Mouse (Mus musculus) kidney, adult 18-20 months (tissue): Measurements from ENCODE around the gene Trp53.

Source experiments
- DNase-seq: peaks from one replicate; pipeline ENCODE4 v3.0.0; 2021

The Trp53 gene

GRCm38 (mm10) chr11:69563373-69563772, 16.8 kb upstream of the Trp53 start:
- DNase-seq = no peak

DNA sequence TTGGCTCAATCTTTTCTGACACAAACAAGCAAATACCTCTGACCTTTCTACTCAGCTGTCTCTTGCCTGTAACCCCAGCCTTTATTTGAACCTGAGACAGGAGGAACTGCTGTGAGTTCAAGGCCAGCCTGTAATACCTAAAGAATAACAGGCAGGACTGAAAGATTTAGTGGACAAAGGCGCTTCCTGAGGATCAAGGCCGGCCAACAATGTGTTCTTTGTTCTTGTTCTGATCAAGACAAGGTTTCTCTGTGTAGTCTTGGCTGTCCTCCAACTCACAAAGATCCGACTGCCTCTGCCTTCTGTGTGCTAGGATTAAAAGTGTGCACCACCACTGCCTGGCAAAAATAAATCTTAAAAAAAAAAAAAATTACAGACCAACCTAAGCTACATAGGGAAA, 15.8 kb upstream of the Trp53 start:
- no peak for DNase-seq

DNA sequence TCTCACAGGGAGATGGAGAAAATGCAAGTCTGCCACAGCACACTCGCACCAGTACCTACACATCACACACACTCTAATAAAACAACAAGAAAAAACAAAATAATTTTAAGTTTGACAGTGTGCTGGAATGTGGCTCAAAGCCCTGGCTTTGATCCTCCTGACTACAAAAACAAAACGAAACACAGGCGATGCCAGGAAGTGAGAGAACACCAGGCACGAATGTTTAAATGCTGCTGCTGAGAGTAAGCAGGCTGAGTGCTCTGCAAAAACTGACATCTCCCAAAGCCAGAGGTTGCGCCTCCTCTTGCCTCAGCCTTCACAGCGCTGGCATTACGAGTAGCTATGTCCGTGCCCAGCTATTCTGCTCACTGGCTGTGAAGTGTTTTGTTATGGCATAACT, 15.0 kb upstream of the Trp53 start:
- DNase-seq = no peak

GRCm38 (mm10) chr11:69575220-69575619, 4.9 kb upstream of the Trp53 start:
- DNase-seq = no peak

- DNase-seq = no peak
Observed at GRCm38 (mm10) chr11:69576307-69576706, 3.9 kb upstream of the Trp53 start.

DNA sequence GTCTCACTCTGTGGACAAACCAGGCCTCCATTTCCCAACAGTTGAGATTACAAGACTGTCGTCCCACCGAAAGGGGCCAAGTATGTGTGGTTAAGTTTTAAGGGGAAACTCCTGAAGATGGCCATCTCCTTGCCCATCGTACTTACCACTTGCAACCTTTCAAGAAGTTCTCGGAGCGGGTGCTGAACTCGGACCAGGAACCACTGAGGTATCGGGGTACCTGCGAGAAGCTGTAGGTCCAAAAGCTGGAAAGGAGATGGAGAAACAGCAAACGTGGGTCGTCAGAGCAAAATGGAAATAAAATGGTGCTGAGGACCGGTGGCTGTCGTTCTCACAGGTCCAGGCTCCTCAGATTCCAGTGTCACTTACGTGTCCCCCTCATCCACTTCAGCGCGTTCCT, 1.9 kb upstream of the Trp53 start:
- no peak for DNase-seq

DNA sequence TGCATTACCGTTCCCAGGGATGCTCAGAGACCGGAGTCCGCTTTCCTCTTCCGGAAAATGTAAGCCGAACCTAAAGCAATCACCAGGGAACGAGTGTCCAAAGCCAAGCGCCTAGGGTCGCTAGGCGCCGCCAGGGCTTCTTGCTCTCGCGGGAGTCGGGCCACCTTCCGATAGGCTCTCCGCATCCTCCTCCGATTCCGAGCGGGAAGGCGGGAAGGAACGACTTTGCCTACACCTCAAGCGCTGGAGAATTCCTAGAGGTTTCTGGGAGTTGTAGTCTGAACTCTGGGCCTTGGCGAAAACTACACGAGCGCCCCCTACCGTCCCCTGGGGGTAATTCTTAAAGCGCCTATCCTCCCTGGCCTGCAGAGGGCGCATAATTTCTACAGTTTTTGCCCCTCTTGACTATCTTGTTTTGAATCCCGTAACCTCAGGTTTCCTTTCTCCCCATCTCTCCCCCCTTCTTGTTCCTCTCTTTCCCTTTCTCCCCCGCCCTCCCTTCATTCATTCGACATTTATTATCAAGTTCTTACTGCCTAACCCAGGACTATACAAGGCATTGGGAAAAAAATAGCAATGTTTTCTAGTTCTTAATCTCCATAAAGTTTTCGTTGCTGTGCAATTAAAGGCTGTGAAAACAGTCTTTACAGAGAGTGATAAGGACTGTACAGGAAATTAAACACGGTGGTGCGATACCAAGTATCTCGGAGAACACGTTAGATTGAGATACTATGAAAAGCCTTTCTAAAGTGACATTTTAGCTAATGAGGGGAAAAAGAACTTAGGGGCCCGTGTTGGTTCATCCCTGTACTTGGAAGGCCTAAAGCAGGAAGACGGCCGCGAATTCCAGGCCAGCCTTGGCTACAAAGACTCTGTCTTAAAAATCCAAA, 786 bp upstream of the Trp53 start:
- peak; percentile 99 for DNase-seq

DNA sequence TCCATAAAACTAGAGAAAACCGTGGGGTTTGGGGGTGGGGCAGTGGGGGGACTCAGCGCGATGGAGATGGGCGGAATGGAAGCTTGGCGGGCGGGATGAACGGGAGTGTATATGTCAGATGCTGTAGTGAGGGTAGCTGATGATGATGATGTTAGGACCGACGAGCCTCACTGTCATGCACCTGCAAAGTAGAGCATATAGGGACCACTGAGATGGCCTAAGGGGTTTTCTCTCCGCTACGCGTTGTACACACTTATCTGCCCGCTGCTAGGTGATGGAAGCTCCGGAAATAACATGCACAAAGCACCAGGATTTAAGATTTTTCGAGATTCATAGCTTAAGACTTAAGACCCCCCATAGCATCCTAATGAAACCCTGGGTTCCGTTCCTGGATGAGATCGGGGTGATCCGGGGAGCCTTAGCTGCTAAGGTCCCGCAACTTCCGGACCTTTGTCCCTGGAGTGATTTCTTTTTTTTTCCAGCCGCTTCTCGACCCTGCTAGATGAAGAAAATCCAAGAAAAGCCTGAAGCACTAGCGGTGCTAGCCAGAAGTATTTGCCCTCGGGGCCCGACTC, 500 bp downstream of the Trp53 start:
- no peak for DNase-seq

DNA sequence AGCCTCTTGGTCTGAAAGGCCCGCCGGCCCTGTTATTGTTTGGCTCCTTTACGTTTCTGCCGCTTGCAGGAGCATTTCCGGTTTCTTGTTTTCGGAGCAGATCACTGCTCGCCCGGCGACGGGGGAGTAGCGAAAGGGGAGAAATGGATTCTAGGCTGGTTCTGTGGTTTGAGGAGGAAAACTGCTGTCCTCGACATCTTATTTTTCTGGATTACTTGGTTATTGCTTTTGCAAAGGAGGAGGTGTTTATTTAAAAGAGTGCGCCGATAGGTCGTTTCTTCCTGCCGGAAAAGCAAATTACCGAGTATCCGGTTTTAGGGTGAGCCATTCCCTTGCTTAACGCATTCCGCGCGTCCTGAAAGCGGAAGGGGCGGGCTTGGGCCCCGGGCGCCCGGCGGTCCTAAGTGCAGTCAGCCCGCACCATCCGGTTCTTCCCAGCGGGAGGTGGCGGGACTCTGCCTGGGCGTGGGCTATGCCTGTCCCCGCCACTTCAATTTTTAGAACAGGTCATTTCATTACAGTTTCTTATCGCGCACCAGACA, 1.1 kb downstream of the Trp53 start:
- DNase-seq = peak; percentile 92

- no peak for DNase-seq
Observed at GRCm38 (mm10) chr11:69581814-69582213, 1.7 kb downstream of the Trp53 start.

- DNase-seq = no peak
Observed at GRCm38 (mm10) chr11:69582230-69582805, 2.2 kb downstream of the Trp53 start.

- DNase-seq = no peak
Observed at GRCm38 (mm10) chr11:69584008-69584407, 3.8 kb downstream of the Trp53 start.

- DNase-seq = no peak
Observed at GRCm38 (mm10) chr11:69584937-69585336, 4.8 kb downstream of the Trp53 start.

- DNase-seq = no peak
Observed at GRCm38 (mm10) chr11:69585718-69586325, 5.7 kb downstream of the Trp53 start.

DNA sequence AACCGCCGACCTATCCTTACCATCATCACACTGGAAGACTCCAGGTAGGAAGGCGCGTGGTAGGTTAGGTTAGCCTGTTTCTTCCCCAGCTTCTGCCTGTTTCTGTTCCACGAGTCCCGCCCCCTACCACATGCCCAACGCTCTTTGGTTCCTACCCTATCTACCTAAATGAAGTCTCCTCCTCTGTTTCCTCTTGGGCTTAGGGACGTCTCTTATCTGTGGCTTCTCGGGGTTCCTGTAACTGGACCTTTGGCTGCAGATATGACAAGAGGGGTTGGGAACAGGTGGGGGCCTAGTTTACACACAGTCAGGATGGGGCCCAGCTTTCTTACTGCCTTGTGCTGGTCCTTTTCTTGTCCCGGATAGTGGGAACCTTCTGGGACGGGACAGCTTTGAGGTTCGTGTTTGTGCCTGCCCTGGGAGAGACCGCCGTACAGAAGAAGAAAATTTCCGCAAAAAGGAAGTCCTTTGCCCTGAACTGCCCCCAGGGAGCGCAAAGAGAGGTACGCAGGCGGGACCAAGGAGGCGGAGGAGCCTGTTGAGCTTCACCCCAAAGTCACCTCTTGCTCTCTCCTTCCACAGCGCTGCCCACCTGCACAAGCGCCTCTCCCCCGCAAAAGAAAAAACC, 9.2 kb downstream of the Trp53 start:
- no peak for DNase-seq

DNA sequence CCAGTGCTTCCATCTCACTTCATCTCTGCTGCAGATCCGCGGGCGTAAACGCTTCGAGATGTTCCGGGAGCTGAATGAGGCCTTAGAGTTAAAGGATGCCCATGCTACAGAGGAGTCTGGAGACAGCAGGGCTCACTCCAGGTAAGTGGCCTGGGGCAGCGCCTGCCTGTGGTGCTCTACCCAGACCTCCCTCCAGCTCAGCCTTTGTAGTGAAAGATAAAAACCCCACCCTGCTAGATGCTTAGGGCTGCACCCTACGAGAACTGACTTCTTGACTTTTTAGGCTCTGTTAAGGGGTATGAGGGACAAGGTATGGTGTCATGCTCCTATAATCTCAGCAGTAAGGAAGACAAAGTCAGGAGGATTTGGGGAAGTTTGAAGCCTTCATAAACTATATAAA, 10.5 kb downstream of the Trp53 start:
- DNase-seq = no peak

- DNase-seq = no peak
Observed at GRCm38 (mm10) chr11:69591424-69591823, 11.3 kb downstream of the Trp53 start.

GRCm38 (mm10) chr11:69591899-69592637, 11.9 kb downstream of the Trp53 start:
- DNase-seq = no peak

GRCm38 (mm10) chr11:69592799-69593198, 12.6 kb downstream of the Trp53 start:
- DNase-seq = no peak

GRCm38 (mm10) chr11:69594853-69595252, 14.7 kb downstream of the Trp53 start:
- DNase-seq = no peak

GRCm38 (mm10) chr11:69599436-69599835, 19.3 kb downstream of the Trp53 start:
- no peak for DNase-seq

DNA sequence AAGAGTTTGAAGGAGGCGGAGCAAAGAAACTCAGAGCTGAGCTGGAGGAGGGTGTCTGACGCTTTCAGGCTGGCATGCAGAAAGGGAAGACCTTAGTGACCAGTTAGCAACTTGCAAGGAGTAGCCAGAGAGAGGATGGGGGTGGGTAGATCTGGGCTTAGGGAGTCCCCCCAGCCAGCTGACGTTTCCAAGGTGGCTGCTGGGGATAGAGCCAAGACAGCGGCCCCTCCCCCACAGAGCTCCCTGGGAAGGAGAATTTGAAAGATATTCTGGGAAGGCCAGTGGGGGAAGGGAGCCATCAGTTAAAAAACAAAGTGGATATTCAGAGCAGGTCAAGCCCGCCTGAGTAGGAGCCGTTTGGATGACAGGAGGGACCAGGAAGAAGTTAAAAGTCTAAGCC, 19.9 kb downstream of the Trp53 start:
- DNase-seq = peak; percentile 32
